Mouse (Mus musculus) adrenal gland (tissue): ENCODE data around the gene Nmur1.

Source experiments
- intact Hi-C: fragments of 180-260 bp; cut with DNase I; formaldehyde crosslinking; loops from one replicate; pipeline ENCODE4 v1.15.1; 2025

Nmur1 gene

GRCm38 (mm10) chr1:86414715-86415114 lies 11.3 kb downstream of the Nmur1 start:
- intact Hi-C loops: no loop called here

GRCm38 (mm10) chr1:86409476-86409875 lies 16.6 kb downstream of the Nmur1 start:
- intact Hi-C loops: no loop called here

- intact Hi-C loops: no loop called here
Observed at GRCm38 (mm10) chr1:86408515-86408914, 17.5 kb downstream of the Nmur1 start.

- intact Hi-C loops: no loop called here
Observed at GRCm38 (mm10) chr1:86406914-86407313, 19.1 kb downstream of the Nmur1 start.

- intact Hi-C loops: no loop called here
Observed at GRCm38 (mm10) chr1:86406313-86406712, 19.7 kb downstream of the Nmur1 start.

- intact Hi-C loops: no loop called here
Observed at GRCm38 (mm10) chr1:86404834-86405233, 21.2 kb downstream of the Nmur1 start.

GRCm38 (mm10) chr1:86400096-86400754 lies 25.8 kb downstream of the Nmur1 start:
- intact Hi-C loops: no loop called here

GRCm38 (mm10) chr1:86399322-86399721 lies 26.7 kb downstream of the Nmur1 start:
- intact Hi-C loops: no loop called here

GRCm38 (mm10) chr1:86398222-86398621 lies 27.8 kb downstream of the Nmur1 start:
- intact Hi-C loops: no loop called here

- intact Hi-C loops: no loop called here
Observed at GRCm38 (mm10) chr1:86397621-86398020, 28.4 kb downstream of the Nmur1 start.

- intact Hi-C loops: no loop called here
Observed at GRCm38 (mm10) chr1:86395897-86396296, 30.1 kb downstream of the Nmur1 start.

GRCm38 (mm10) chr1:86394246-86394645 lies 31.8 kb downstream of the Nmur1 start:
- intact Hi-C loops: no loop called here

GRCm38 (mm10) chr1:86393219-86393618 lies 32.8 kb downstream of the Nmur1 start:
- intact Hi-C loops: no loop called here

GRCm38 (mm10) chr1:86391425-86391824 lies 34.6 kb downstream of the Nmur1 start:
- intact Hi-C loops: no loop called here

GRCm38 (mm10) chr1:86389230-86389629 lies 36.8 kb downstream of the Nmur1 start:
- intact Hi-C loops: no loop called here

GRCm38 (mm10) chr1:86381027-86381426 lies 45.0 kb downstream of the Nmur1 start:
- intact Hi-C loops: loop anchor here (1.0 kb wide), 1 partner anchor 9 kb away; no protein-coding TSS in a partner anchor

GRCm38 (mm10) chr1:86379161-86379569 lies 46.9 kb downstream of the Nmur1 start:
- intact Hi-C loops: loop anchor here (10.0 kb wide), 1 partner anchor 46 kb away; the partner anchor contains the start of genes Nmur1 and Tex44

- intact Hi-C loops: loop anchor here (10.0 kb wide), 1 partner anchor 46 kb away; the partner anchor contains the start of genes Nmur1 and Tex44
Observed at GRCm38 (mm10) chr1:86378662-86379061, 47.4 kb downstream of the Nmur1 start.

- intact Hi-C loops: loop anchor here (10.0 kb wide), 1 partner anchor 48 kb away; the partner anchor contains the start of genes Nmur1 and Tex44
Observed at GRCm38 (mm10) chr1:86376354-86376753, 49.7 kb downstream of the Nmur1 start.

GRCm38 (mm10) chr1:86371997-86372396 lies 54.0 kb downstream of the Nmur1 start:
- intact Hi-C loops: loop anchor here (1.0 to 10.0 kb wide), 2 partner anchors 9 to 53 kb away; partner anchors contain the start of genes Nmur1 and Tex44

GRCm38 (mm10) chr1:86368086-86368485 lies 57.9 kb downstream of the Nmur1 start:
- intact Hi-C loops: no loop called here

GRCm38 (mm10) chr1:86363671-86364070 lies 62.4 kb downstream of the Nmur1 start:
- intact Hi-C loops: no loop called here
